Mouse (Mus musculus) liver, embryonic 14.5 days (tissue): Measurements from ENCODE around the gene Fam129a. TPM values are rescaled to one million over a fixed set of nuclear protein-coding genes. Genes with fewer than 3 reads are reported as not detected.

ENCODE experiments used
- ATAC-seq: fragments of 200-750 bp; cut with Nextera tagmentation; 2 replicates; pipeline ENCODE4 v1.8.0; 2017; ENCODE audit warnings: moderate number of reproducible peaks, mild to moderate bottlenecking, moderate library complexity; ENCODE audit not compliant: insufficient read depth
- DNase-seq, 3 experiments: peaks; one replicate each; pipeline ENCODE4 v3.0.0-alpha.2; 2012 to 2013; ENCODE audit warnings: low read depth in 3 of 3, low spot score in 3 of 3
- H3K27ac ChIP-seq: fragments of 300-500 bp; sonication (generic); 2 replicates; pipeline ENCODE4 v1.5.1; 2014; ENCODE audit warnings: moderate library complexity, mild to moderate bottlenecking, control low read depth, inconsistent platforms
- H3K27me3 ChIP-seq: fragments of 300-500 bp; sonication (generic); 2 replicates; pipeline ENCODE4 v1.6.1; 2014; ENCODE audit warnings: mild to moderate bottlenecking, low read length, moderate library complexity; ENCODE audit not compliant: control insufficient read depth, insufficient read depth
- H3K36me3 ChIP-seq: fragments of 300-500 bp; sonication (generic); replicated peaks from 2 replicates; pipeline ENCODE4 v1.6.1; 2014; ENCODE audit warnings: low read depth; ENCODE audit not compliant: control insufficient read depth, insufficient read depth
- H3K4me1 ChIP-seq, 2 experiments: fragments of 200-500 bp in 1 of 2; fragments of 300-500 bp in 1 of 2; sonication (generic) in 1 of 2; replicated peaks; 2 replicates each; pipeline ENCODE4 v1.6.1; 2012 to 2014; ENCODE audit warnings: antibody characterized with exemption in 1 of 2, inconsistent platforms in 1 of 2, low read length in 1 of 2; ENCODE audit not compliant: control insufficient read depth in 2 of 2, insufficient read depth in 2 of 2
- H3K4me2 ChIP-seq: fragments of 300-500 bp; sonication (generic); 2 replicates; pipeline ENCODE4 v1.6.1; 2014; ENCODE audit warnings: low read depth, mild to moderate bottlenecking, control low read depth, moderate library complexity
- H3K4me3 ChIP-seq, 2 experiments: fragments of 200-500 bp in 1 of 2; fragments of 300-500 bp in 1 of 2; sonication (generic) in 1 of 2; 2 replicates each; pipeline ENCODE4 v1.5.1; 2012 to 2014; ENCODE audit warnings: low read depth in 2 of 2, low read length in 2 of 2, mild to moderate bottlenecking in 2 of 2, control low read depth in 1 of 2, inconsistent platforms in 1 of 2, moderate library complexity in 1 of 2; ENCODE audit not compliant: insufficient read depth in 1 of 2
- H3K9ac ChIP-seq: fragments of 300-500 bp; sonication (generic); replicated peaks from 2 replicates; pipeline ENCODE4 v1.6.1; 2014; ENCODE audit warnings: mild to moderate bottlenecking, control low read depth, moderate library complexity
- H3K9me3 ChIP-seq: fragments of 300-500 bp; sonication (generic); 2 replicates; pipeline ENCODE4 v1.6.1; 2016; ENCODE audit warnings: low read length, mixed read lengths; ENCODE audit not compliant: control insufficient read depth
- CTCF ChIP-seq: IDR thresholded peaks from 2 replicates; pipeline ENCODE4 v1.5.1; 2016; ENCODE audit warnings: antibody characterized with exemption, low read depth, control low read depth
- EP300 ChIP-seq: IDR thresholded peaks from 2 replicates; pipeline ENCODE4 v1.6.1; 2016; ENCODE audit warnings: antibody characterized with exemption, low read depth
- WGBS: fragments of 180-500 bp; shearing (Covaris S2); extraction: QIAGEN DNeasy Blood & Tissue Kit; methylation state at CpG from one replicate; pipeline ENCODE4 v1.1.7; 2014; ENCODE audit not compliant: insufficient replicate concordance; 5-methylcytosine and 5-hydroxymethylcytosine counted together
- polyA plus RNA-seq, 2 experiments: library from polyadenylated mRNA; depleted of rRNA in 1 of 2; stranded (reverse) in 1 of 2; unstranded in 1 of 2; fragments of >200 nt; fragmentation: Nextera tagmentation in 1 of 2; extraction: Ambion mirVana in 1 of 2; gene quantifications; 2 replicates each; pipeline versions ENCODE4 v1.2.1 to v1.2.3; 2012 to 2014

Gene Fam129a
- polyA plus RNA-seq, 2 experiments = 1.5 to 3.4 TPM

- no peak overlapping the region for H3K4me3 ChIP-seq
- H3K9ac ChIP-seq = no peak overlapping the region
- no peak overlapping the region for H3K27ac ChIP-seq
- H3K9me3 ChIP-seq = no peaks in the 10 kb centered on the region
- no peaks in the 10 kb centered on the region for H3K27me3 ChIP-seq
- no peaks in the 10 kb centered on the region for H3K36me3 ChIP-seq
- TF ChIP-seq EP300 (no peak), CTCF (no peak)
- ATAC-seq (no peak), DNase-seq (no peak)
- H3K4me2 ChIP-seq = no peak overlapping the region
- H3K4me1 ChIP-seq = peaks cover 0 to 4% of the 10 kb centered on the region in 2 experiments; a peak in 1 of 4 replicates
These were observed 39.6 kb downstream of the Fam129a start for GRCm38 (mm10) chr1:151610621-151611020.

DNA sequence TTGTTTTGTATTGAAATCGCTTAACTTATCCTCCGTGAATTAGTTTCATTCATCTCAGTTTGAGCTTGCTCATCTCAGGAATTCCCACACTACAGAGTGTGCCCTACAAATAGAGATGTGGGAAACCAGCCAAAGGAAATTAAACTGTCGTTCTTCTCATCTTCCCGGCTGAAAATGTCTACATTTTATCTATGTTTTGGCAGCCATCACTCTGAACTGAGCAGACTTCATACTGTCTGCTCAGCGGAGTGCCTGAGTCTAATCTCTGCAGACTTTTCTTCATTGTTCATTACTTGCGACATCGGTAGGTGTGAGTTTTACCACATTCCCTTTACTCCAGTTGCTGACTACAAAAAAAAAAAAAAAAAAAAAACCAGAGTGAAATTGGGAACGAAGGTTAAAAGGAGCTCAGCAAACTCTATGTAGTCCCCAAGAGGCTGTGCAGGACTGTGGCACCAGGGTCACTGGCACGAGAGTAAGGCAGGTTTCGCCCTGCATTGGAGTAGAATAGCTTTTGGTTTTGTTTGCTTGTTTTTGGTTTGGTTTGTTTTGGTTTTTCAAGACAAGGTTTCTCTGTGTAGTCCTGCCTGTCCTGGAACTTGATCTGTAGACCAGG is 43.4 kb downstream of the Fam129a start:
- DNase-seq = no peak
- 62% methylated on average over 10 of the region's 10 CpGs for WGBS
- ATAC-seq = no peak
- Histone ChIP-seq H3K9ac (no peak overlapping the region), H3K36me3 (no peaks in the 10 kb centered on the region), H3K27ac (no peak overlapping the region), H3K27me3 (no peaks in the 10 kb centered on the region), H3K4me1 (peaks cover 10 to 17% of the 10 kb centered on the region in 2 experiments), H3K4me2 (no peak overlapping the region), H3K9me3 (no peaks in the 10 kb centered on the region), H3K4me3 (no peak overlapping the region)
- TF ChIP-seq EP300 (no peak), CTCF (no peak)

DNA sequence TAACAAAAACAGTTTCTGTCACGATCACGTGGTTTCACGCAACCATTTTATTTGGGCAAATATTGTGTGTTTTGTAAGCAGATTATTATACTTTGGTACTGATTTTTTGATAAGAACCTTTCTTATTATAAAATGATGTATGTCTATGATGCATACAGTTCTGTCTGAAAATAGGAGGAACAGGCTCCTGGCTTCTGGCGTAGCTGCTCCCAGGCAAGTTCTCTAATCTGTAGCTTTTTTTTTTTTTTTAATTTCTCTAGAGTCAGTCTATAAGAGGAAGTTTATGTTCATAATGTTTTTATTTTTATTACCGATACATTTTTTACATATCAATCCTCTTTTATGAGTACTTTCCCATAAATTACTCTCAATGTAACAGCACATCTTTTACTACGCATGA is 44.6 kb downstream of the Fam129a start:
- no peak for TF ChIP-seq EP300
- no peak for TF ChIP-seq CTCF

GRCm38 (mm10) chr1:151616555-151617205 is 45.7 kb downstream of the Fam129a start:
- no peaks in the 10 kb centered on the region for H3K9me3 ChIP-seq
- H3K9ac ChIP-seq = no peak overlapping the region
- H3K4me3 ChIP-seq = no peak overlapping the region
- H3K27ac ChIP-seq = no peak overlapping the region; the same call in 1 of the 2 replicates
- TF ChIP-seq EP300 (peak; percentile 68), CTCF (peak; percentile 15; the same call in 1 of the 2 replicates)
- WGBS = 59% methylated on average over 7 of the region's 7 CpGs
- H3K4me1 ChIP-seq = peaks cover 10 to 30% of the 10 kb centered on the region in 2 experiments
- H3K4me2 ChIP-seq = peak overlapping the region; percentile 13; the same call in 1 of the 2 replicates
- H3K27me3 ChIP-seq = no peaks in the 10 kb centered on the region
- DNase-seq (peak; percentile 47 to 66 (median 50)), ATAC-seq (peak; percentile 85)
- no peaks in the 10 kb centered on the region for H3K36me3 ChIP-seq

More for the DNA sequence above, 44.6 kb downstream of the Fam129a start:
- Histone ChIP-seq H3K9me3 (no peaks in the 10 kb centered on the region), H3K4me3 (no peak overlapping the region), H3K27me3 (no peaks in the 10 kb centered on the region), H3K27ac (no peak overlapping the region), H3K36me3 (no peaks in the 10 kb centered on the region), H3K4me2 (no peak overlapping the region), H3K9ac (no peak overlapping the region), H3K4me1 (peaks cover 10 to 26% of the 10 kb centered on the region in 2 experiments)
- WGBS = 84% methylated on average over 6 of the region's 6 CpGs
- no peak for DNase-seq
- ATAC-seq = no peak

DNA sequence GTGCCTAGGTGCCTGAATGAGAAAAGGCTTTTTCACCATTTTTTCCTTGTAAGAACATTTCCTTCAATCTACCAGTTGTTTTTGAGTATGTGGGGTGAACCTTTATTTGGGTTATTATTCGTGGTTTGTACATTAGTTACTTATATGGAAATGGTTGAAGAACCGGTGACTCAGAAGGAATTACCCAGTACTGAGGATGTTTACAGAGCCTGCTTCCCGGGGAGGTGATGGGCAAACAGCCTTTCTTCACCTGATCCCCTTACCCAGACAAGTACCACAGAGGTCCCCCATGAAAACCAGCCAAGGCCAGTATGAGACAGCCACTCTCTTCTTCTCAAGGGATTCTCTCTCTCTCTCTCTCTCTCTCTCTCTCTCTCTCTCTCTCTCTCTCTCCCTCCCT is 47.3 kb downstream of the Fam129a start:
- Histone ChIP-seq H3K4me1 (peaks cover 10 to 33% of the 10 kb centered on the region in 2 experiments), H3K27me3 (no peaks in the 10 kb centered on the region), H3K9me3 (no peaks in the 10 kb centered on the region), H3K4me3 (no peak overlapping the region), H3K4me2 (no peak overlapping the region), H3K36me3 (no peaks in the 10 kb centered on the region), H3K9ac (no peak overlapping the region), H3K27ac (no peak overlapping the region)
- no peak for ATAC-seq
- 49% methylated on average over 3 of the region's 3 CpGs for WGBS
- TF ChIP-seq CTCF (no peak), EP300 (no peak)
- no peak for DNase-seq
